Mouse (Mus musculus) olfactory bulb, adult 2 months (tissue): Measurements from ENCODE around the gene Tgfa.

ENCODE experiments used
- CTCF ChIP-seq: fragments of 200-500 bp; IDR thresholded peaks from 2 replicates; pipeline ENCODE4 v1.5.1; 2012; ENCODE audit warnings: low read depth, mild to moderate bottlenecking, low read length, moderate library complexity; ENCODE audit not compliant: insufficient read depth
- POLR2A ChIP-seq: fragments of 200-500 bp; IDR thresholded peaks from 2 replicates; pipeline ENCODE4 v1.6.1; 2012; ENCODE audit warnings: mild to moderate bottlenecking, low read depth, low read length, moderate library complexity; ENCODE audit not compliant: insufficient read depth

GRCm38 (mm10) chr6:86324400-86324799 is 129.4 kb downstream of the Tgfa start:
- TF ChIP-seq POLR2A (no peak), CTCF (no peak)
